Mouse (Mus musculus) kidney, adult 18-20 months (tissue): ENCODE measurements around the gene Mad1l1.
"Not testable (repeated sequence)": the region's sequence is repeated elsewhere in the genome, so short reads cannot be mapped to it uniquely, and the experiment has no call there.

Experiments
- DNase-seq: peaks from one replicate; pipeline ENCODE4 v3.0.0; 2021

Gene Mad1l1

GRCm38 (mm10) chr5:140321042-140321755 is at the start of gene Mad1l1, which contains the start of gene Nudt1:
Gene Mad1l1 (minus strand): TSS chr5:140321552.
Gene Nudt1 (plus strand): TSS chr5:140321656.
- peak; percentile 95 for DNase-seq

- peak; percentile 63 for DNase-seq
Measured at GRCm38 (mm10) chr5:140370446-140371254, 49.3 kb upstream of the Mad1l1 start.

- DNase-seq = no peak
Measured at GRCm38 (mm10) chr5:140369466-140369865, 48.1 kb upstream of the Mad1l1 start.

GRCm38 (mm10) chr5:140368926-140369325 is 47.6 kb upstream of the Mad1l1 start:
- peak; percentile 15 for DNase-seq

- DNase-seq = not testable (repeated sequence)
Measured at GRCm38 (mm10) chr5:140368126-140368525, 46.8 kb upstream of the Mad1l1 start.

- DNase-seq = peak; percentile 66
Measured at GRCm38 (mm10) chr5:140364415-140364814, 43.1 kb upstream of the Mad1l1 start.

- peak; percentile 64 for DNase-seq
Measured at GRCm38 (mm10) chr5:140359930-140360674, 38.8 kb upstream of the Mad1l1 start.

GRCm38 (mm10) chr5:140357466-140357865 is 36.1 kb upstream of the Mad1l1 start:
- no peak for DNase-seq

- no peak for DNase-seq
Measured at GRCm38 (mm10) chr5:140355934-140356333, 34.6 kb upstream of the Mad1l1 start.

- no peak for DNase-seq
Measured at GRCm38 (mm10) chr5:140352352-140352751, 31.0 kb upstream of the Mad1l1 start.

- DNase-seq = peak; percentile 40
Measured at GRCm38 (mm10) chr5:140350731-140351497, 29.6 kb upstream of the Mad1l1 start.

- DNase-seq = no peak
Measured at GRCm38 (mm10) chr5:140349882-140350281, 28.5 kb upstream of the Mad1l1 start.

- DNase-seq = no peak
Measured at GRCm38 (mm10) chr5:140346050-140346449, 24.7 kb upstream of the Mad1l1 start.

- DNase-seq = no peak
Measured at GRCm38 (mm10) chr5:140345244-140345643, 23.9 kb upstream of the Mad1l1 start.

- no peak for DNase-seq
Measured at GRCm38 (mm10) chr5:140342880-140343279, 21.5 kb upstream of the Mad1l1 start.

GRCm38 (mm10) chr5:140339836-140340235 is 18.5 kb upstream of the Mad1l1 start:
- DNase-seq = no peak

GRCm38 (mm10) chr5:140338779-140339178 is 17.4 kb upstream of the Mad1l1 start:
- DNase-seq = no peak

GRCm38 (mm10) chr5:140336680-140337079 is 15.3 kb upstream of the Mad1l1 start:
- DNase-seq = no peak

- DNase-seq = no peak
Measured at GRCm38 (mm10) chr5:140333631-140334030, 12.3 kb upstream of the Mad1l1 start.

- no peak for DNase-seq
Measured at GRCm38 (mm10) chr5:140332519-140332918, 11.2 kb upstream of the Mad1l1 start.

- peak; percentile 89 for DNase-seq
Measured at GRCm38 (mm10) chr5:140331615-140332512, 10.5 kb upstream of the Mad1l1 start, which contains the start of gene Mrm2. Gene Mrm2 (minus strand): TSS chr5:140331898.
